Mouse (Mus musculus): ENCODE measurements around the gene Anapc4.

DNA sequence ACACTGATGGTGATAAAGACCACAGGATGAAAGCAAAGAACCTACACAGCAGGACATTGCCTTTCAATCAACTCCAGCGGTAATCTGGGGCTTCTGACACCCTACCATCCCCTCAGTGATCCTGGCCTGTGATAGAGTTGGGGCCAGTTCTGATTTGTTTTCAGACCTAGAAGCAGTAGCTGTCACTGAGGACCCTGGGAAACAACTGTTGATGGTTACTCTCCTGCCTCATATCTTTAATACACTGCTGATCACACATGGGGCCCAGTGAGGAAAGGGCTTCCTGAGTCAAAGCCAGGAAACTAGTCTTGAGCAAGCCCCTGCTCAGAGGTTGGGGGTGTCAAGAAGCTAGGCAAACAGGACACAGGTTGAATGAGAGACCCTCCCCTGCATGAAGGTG is 37.6 kb downstream of the Anapc4 start:
- TF ChIP-seq TAL1 (IDR thresholded peaks at IDR 0.05; ENCODE audit: low read length) (no peak), GATA1 (IDR thresholded peaks at IDR 0.05; ENCODE audit: low read length) (no peak)
